Mouse (Mus musculus) Muller cell, postnatal 12 days (primary cell): ENCODE data around the gene Olfr544.

Source experiments
- DNase-seq: peaks from one replicate; pipeline ENCODE4 v3.0.0-alpha.2; 2015; ENCODE audit errors: inconsistent ontology term

Gene Olfr544

DNA sequence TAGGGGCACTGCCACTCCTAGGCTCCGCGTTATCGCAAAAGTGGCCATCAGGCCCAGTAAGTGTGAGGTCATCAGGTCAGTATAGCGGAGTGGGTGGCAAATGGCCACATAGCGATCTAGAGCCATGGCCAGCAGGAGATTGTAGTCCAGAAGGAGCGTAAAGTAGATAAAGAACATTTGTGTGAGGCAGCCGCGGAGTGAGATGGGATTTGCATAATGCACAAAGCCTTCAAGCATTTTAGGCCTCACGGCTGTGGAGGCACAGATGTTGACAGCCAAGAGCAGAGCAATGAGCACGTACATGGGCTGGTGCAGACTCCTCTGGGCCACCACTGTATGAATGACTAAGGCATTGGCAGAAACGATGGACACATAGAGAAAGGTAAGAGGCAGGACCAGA is 10.7 kb downstream of the Olfr544 start:
- no peak for DNase-seq

DNA sequence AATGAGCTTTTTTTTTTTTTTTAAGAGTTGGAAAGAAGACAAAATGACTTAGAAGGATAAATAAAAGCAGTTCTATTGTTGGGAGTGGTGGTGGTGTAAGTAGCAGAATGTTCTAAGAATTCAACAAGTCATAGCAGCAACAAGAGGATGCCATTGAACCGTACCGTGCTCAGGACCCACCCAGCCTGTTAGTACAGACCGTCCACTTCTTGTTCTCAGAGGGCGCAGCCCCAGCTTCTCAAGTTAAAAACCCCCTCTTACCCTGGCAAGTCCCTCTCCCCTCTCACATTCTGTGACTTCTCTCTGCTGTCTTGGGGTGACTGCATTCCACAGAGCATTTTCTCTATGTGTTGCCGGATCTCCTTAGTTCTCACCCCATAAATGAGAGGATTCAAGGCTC is 11.5 kb downstream of the Olfr544 start:
- DNase-seq, result no peak

GRCm38 (mm10) chr7:102472675-102473074 is 15.4 kb downstream of the Olfr544 start:
- DNase-seq, result no peak

DNA sequence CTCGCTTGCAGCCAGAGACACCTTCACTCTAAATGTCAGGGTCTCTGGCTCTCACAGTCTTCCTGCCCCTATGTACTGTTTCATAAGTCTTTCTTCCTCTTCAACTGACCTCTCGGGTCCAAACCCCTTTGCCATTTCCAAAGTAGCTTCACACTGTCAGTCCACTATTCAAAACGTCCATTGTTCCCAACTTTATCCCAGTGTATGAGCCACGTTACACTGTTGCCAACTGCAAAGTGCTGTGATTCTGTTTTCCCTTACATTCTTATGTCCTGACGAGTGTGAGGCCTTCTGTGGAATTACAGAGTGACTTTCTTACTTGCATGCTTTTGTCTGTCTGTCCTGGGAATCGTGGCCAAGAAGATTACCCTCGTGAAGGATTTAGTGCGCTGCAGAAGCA is 20.5 kb downstream of the Olfr544 start:
- no peak for DNase-seq

DNA sequence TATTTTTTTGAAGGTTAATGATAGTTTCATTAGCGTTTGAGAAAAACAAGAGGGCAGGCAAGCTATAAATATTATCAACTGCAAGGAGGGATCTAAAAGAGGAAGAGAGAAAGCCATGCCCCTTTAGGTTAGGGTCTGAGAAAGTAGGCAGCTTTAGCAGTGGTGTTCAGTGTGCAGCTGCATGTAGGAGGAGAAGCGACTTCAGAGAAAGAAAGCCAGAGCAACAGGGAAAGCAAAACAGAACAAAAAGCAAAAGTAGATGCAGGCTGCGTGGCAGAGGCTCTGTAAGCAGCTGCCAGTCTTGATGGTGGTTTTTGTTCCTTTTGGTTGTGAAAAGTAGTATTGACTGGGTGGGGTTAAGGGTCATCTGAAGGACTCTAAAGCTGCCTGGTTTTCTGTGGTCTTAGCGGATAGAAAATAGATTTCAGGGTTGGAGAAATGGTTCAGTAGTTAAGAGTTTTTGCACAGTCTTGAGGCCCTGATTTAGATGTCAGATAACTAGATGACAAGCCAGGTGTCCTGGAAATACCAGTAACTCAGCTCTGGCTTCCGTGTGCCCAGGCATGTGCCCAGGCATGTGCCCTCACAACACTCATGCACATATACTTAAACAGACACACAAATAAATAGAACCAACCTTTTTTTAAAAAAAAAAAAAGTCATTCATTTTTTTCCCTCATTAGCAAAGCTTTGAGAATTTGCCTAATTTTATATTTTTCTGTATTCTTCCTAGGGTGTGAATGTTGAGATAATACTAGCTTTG is 29.3 kb downstream of the Olfr544 start:
- no peak for DNase-seq

DNA sequence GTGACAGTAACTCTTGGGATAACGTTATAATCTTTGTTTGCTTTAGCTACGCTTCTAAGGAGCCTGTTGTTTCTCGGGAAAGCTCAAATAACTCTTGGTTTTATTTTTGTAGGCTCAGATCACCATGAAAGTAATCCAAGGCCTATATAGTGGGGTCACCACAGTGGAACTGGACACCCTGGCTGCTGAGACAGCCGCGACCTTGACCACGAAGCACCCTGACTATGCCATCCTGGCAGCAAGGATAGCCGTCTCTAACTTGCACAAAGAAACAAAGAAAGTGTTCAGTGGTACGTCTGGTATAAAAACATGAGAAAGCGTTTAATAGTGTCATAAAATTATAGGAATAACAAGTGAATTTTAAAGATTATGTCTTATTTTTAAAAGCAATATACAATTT is 41.7 kb downstream of the Olfr544 start:
- DNase-seq, result no peak

DNA sequence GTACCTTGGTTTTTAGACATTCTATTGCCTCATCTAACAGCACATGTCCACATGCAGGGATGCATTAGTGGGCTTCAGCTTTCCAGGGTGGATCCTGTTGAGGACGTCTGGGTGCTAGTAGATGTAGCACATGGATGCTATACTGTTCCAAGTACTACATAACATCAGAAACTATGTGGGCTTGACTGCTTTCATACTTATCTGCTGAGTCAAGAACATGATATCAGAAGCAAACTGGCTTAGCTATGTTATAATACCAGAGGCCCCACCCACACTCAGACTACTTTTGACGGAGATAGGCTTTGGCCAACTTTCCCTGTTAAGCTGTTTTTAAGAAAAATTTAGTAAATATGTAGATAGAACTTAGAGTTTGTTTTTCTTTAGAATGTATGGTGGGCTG is 43.8 kb downstream of the Olfr544 start:
- no peak for DNase-seq

- peak; percentile 64 for DNase-seq
Observed at GRCm38 (mm10) chr7:102442432-102442831, 45.7 kb downstream of the Olfr544 start.

GRCm38 (mm10) chr7:102441657-102442391 is 46.3 kb downstream of the Olfr544 start, which contains the start of gene Rrm1:
TSS of gene Rrm1 (plus strand) at chr7:102441695.
- peak; percentile 95 for DNase-seq

GRCm38 (mm10) chr7:102440822-102441656 is 47.1 kb downstream of the Olfr544 start:
- DNase-seq, result peak; percentile 1

GRCm38 (mm10) chr7:102434344-102434743 is 53.8 kb downstream of the Olfr544 start:
- DNase-seq, result no peak
